Mouse (Mus musculus): Measurements from ENCODE around the gene Pgm3.

- no peak for TF ChIP-seq CTCF (conservative IDR thresholded peaks at IDR 0.05; ENCODE audit: low read length)
- no peak for TF ChIP-seq POU5F1 (IDR thresholded peaks at IDR 0.05; ENCODE audit: borderline replicate concordance, low read length)
Observed at GRCm38 (mm10) chr9:86514390-86514789, 57.3 kb downstream of the Pgm3 start.

Data from E14TG2a.4 (cell line).